Mouse (Mus musculus) kidney, adult 11 months (tissue): ENCODE data around the gene Pax8.

ENCODE experiments used
- DNase-seq: peaks from one replicate; pipeline ENCODE4 v3.0.0; 2022

Pax8 gene

DNA sequence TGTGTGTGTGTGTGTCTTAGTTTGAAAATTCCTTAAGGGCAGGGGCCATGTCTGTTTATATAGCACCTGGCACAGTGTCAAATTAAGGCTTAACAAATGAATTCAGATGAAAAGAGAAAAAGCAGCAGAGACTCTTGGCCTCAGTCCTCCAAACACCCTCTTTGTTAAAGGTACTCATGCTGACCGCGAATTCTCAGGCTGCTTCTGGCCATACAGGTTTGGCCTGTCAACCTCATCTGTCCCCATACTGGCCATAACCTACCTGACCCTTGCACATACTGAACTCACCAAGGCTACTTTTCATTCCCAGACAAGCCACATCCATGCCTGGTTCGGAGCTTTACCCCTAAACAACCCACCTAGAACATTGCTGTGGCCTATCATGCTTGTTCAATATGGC, 62.2 kb downstream of the Pax8 start:
- no peak for DNase-seq

GRCm38 (mm10) chr2:24409166-24409565, 66.2 kb downstream of the Pax8 start:
- DNase-seq = peak; percentile 71

DNA sequence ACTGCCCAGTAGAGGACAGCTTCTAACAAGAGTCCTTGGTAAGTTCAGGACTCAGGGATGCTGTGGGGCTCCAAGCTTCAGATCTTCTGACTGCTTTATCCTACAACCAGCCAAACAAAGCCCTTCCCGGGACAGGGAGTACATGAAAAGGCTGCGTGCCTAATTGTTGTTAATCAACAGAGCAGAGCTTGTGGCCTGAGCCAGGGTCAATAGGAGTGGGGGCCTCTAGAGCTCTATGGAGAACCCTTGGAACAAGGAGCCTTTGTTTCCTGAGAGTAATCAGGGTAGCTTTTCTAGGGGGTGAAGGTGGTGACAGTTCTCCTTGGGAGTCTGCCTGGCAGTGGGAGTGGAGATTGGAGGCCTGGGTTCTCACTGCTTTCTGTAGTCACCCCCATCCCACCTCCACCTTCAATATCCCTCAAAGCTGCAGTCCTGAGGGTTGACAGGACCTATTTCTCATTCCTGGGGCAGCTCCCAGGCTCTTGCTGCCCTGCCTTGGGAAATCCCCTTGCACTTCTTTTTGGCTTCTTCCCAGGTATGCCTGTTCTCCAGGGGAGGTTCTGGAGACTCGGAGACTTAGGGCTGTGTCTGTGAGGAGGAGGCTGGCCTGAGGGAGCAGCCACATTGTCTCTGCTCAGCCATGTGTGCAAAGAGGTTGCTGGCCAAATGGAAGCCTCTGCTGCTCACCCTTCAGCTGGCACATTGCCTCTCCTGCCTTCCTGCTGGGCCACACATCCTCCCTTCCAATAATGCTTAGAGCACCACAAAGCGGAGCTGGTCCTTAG, 67.5 kb downstream of the Pax8 start:
- DNase-seq = peak; percentile 73

DNA sequence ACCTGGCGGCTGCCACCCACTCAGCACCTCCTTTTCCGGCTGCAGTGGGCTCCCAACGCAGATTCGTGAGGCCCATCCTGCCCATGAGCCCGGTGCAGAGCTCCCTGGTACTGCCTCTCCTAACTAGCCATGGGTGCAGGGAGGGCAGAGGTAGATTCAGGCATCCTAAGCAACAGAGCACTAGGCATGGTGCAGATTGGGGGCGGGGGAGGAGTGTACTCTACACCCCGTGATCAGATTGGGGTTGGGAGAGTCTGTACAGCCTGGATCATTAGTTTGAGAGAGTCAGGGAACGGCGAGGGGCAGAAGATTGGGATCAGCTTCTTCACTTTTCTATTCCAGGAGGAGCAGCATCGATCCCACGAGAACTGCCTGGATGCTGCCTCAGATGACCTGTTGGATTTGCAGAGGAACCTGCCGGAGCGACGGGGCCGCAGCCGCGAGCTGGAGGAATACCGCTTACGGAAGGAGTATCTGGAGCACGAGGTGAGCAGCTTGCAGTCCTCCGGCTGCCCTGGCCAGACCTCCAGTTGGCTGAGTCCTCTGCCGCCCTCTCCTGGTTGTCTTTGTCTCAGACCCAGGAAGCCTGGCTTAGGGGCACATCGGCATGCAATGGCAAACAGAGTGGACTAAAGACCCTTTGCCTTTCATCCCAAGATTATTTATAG, 69.9 kb downstream of the Pax8 start:
- peak; percentile 65 for DNase-seq

DNA sequence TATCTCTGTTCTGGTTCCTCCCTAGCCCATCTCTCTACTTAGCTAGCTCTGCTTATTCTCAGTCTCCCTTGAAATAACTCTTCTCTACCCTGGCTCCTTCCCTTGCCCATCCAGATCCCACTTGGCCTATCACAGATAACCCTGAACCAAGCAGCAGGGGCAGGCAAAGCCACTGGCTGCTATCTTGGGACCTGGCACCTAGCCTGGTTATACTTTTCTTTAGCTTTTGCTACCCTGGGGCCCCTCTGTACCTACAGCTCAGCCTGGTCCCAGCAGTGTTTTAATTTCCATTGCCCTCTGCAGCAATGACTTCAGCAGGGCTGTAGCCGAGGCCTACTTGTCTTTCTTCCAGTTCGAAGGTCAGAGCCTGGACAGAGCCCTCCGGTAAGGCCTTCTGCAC, 74.7 kb downstream of the Pax8 start:
- DNase-seq = no peak

GRCm38 (mm10) chr2:24397115-24397514, 78.3 kb downstream of the Pax8 start:
- no peak for DNase-seq

DNA sequence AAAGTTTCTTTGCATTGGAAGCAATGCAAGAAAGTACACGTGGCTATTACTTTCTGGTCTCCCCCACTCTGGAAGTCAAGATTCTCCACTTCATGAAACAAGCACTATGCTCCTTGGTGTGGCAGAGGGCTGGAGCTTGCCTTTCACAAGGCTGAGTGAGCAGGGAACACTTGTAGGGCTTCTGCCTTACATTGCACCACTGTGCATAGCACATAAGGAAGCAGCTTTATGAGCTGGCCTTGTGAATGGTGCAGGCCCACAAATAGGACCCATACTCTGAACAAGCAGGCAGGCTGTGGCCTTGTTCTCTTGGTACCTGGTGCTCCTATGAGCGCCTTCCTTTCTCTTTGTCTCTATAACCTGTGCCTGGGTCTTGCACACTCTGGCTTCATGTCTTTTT, 82.1 kb downstream of the Pax8 start:
- no peak for DNase-seq

DNA sequence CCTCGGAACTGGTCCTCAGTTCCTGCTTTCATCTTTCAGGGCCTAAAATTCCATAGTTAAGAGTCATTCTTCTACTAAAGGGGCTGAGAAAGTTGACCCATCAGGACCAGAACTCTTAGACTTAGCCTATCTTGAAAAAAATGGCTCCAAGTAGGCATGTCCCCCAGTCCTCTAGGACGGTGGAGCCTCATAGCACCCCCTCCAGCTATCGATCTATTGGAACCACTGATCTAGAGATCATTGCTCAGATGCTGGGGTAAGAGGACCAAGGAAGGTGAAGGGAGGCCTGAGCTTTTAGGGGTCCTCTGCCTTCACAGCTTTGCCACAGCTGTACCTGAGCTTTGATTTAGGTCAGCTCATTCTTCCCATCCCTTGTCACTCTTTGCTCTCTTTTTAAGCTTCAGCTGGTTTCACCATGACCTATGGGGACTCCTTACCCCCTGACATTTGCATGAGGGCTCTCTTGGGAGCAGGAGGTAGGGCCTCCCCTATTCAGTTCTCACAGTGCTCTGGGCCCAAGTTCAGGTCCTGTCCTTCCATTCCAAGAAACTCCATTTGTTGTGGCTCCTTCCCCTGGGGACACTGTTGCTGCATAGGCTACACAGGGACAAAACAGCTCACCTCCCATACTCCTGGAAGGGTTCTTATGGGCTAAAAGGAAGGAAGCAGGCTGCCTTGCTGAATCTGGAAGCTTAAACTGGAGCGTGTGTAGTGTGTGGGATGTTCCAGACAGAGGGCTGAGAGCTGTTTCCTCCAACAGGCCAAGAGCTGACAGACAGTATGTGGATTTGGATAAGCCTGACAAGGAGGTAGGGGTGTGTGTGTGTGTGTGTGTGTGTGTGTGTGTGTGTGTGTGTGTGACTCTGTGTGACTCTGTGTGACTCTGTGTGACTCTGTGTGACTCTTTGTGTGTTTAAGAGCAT, 87.8 kb downstream of the Pax8 start:
- DNase-seq = no peak

- no peak for DNase-seq
These were observed 88.5 kb downstream of the Pax8 start for GRCm38 (mm10) chr2:24386964-24387320.

- DNase-seq = no peak
These were observed 89.0 kb downstream of the Pax8 start for GRCm38 (mm10) chr2:24386158-24386963.

GRCm38 (mm10) chr2:24385111-24385961, 90.1 kb downstream of the Pax8 start:
- no peak for DNase-seq

- DNase-seq = no peak
These were observed 91.0 kb downstream of the Pax8 start for GRCm38 (mm10) chr2:24384393-24384792.

DNA sequence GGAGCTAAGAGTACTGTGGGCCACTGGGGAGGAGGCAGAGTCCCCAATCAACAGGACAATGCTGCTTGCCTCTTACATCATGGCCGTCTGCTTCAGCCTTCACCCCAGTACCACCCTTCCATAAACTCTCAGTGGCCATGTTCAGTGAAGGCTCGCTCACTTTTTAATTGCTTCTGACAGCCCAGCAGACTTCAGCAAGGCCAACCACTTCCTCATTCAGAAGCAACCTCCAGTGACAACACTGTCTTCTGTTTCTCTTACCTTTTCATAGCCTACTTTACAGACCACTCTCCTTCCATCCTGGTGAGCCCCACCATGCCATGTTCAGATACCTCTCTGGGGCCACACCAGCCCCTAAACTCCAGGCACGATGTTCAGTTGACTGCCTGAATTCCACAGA, 91.8 kb downstream of the Pax8 start:
- no peak for DNase-seq

GRCm38 (mm10) chr2:24382456-24383230, 92.8 kb downstream of the Pax8 start:
- DNase-seq = no peak

DNA sequence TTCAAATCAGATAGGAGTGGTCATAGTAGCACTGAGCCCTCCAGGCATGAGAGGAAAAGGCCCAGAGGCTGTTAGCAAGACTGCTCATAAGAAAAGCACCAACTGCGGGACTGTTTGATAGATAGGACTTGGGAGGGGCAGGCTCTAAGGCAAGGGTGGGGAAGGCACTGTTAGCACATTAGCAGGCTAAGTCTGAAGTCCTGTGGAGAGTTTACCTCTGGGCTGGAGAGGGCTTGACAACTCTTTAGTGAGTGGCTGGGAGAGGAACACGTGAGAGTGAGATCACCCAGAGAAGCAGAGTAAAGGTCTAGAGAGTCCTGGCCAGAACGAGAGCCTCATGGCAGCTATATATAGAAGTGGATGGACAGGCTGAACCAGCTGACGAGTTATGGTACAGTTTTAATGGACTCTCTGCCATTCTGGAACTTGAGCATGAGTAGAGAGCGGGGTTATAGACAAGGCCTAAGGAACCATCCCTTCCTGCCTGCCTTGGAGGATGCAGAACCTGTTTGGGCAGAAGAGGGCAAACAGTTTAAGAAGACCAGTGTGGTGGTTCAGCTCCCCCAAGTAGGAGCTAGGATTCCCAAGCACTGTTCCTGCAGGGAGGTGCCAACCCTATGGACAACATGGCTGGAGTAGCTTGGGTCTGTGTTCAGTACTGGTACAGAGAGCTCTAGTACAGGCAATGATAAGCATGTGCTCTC, 96.5 kb downstream of the Pax8 start:
- no peak for DNase-seq
